Mouse (Mus musculus) bone marrow macrophage, adult 2 months (primary cell): ENCODE data around the gene Phospho1.

Experiments
- CTCF ChIP-seq: IDR thresholded peaks from 2 replicates; pipeline ENCODE4 v1.5.1; 2012; ENCODE audit warnings: low read depth, mild to moderate bottlenecking, low read length, moderate library complexity
- POLR2A ChIP-seq: IDR thresholded peaks from 2 replicates; pipeline ENCODE4 v1.6.1; 2012; ENCODE audit warnings: mild to moderate bottlenecking, low read depth, low read length, borderline replicate concordance

DNA sequence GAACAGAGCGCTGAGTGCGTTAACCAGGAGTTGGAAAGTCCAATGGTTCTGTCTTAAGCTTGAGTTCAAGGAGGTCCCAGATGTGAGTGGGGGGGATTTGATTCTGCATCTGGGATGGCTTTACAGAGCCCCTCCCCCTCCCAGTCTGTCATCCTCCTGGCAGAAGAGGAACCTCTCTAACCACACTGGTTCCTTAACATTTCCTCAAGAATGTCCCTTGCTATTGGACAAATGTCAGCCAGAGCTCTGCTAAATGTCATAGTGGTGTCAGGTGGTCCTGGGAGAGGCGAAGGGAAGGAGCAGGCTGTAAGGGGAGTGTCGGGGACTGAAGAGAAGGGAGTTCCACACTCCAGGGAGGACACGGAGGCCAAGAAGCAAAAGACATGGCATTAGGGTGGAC lies 18.7 kb downstream of the Phospho1 start:
- no peak for TF ChIP-seq CTCF
- TF ChIP-seq POLR2A: no peak
